Mouse (Mus musculus): ENCODE results near the gene Marc2. TPM values are rescaled to one million over a fixed set of nuclear protein-coding genes. Genes with fewer than 3 reads are reported as not detected.

Gene Marc2
- polyA plus RNA-seq, 1 experiment from 2014 or later: 97.3 TPM

- Histone ChIP-seq H3K27ac (replicated peaks) (no peak overlapping the region), H3K27me3 (peaks cover 4% of the 10 kb centered on the region; the same call in 1 of the 2 replicates), H3K4me2 (replicated peaks) (0 out of 2 replicates have a peak overlapping the region, but pooled peaks have one; percentile 21), H3K9ac (replicated peaks) (no peak overlapping the region), H3K9me3 (no peaks in the 10 kb centered on the region), H3K4me3 (no peak overlapping the region), H3K4me1 (peaks cover 18% of the 10 kb centered on the region), H3K36me3 (0 out of 2 replicates have a peak, but pooled peaks cover 6% of the 10 kb centered on the region)
- ATAC-seq (ENCODE audit: low FRiP score, low read depth): no peak
- WGBS: 25% methylated on average over 11 of the region's 11 CpGs
Measured at GRCm38 (mm10) chr1:184825093-184825492, 21.2 kb downstream of the Marc2 start.

- no peak overlapping the region for H3K9ac ChIP-seq (replicated peaks)
- ATAC-seq (ENCODE audit: low FRiP score, low read depth): peak; percentile 78
- H3K4me1 ChIP-seq: peaks cover 18% of the 10 kb centered on the region
- WGBS: 4% methylated on average over 12 of the region's 12 CpGs
- H3K4me2 ChIP-seq (replicated peaks): peak overlapping the region; percentile 21; the same call in 1 of the 2 replicates
- H3K27ac ChIP-seq (replicated peaks): no peak overlapping the region
- no peak overlapping the region for H3K4me3 ChIP-seq
- no peaks in the 10 kb centered on the region for H3K36me3 ChIP-seq
- peaks cover 4% of the 10 kb centered on the region; the same call in 1 of the 2 replicates for H3K27me3 ChIP-seq
- H3K9me3 ChIP-seq: no peaks in the 10 kb centered on the region
Measured at GRCm38 (mm10) chr1:184824439-184824851, 21.8 kb downstream of the Marc2 start.

- WGBS: 12% methylated on average over 11 of the region's 11 CpGs
- no peak overlapping the region for H3K4me3 ChIP-seq
Measured at GRCm38 (mm10) chr1:184822678-184823077, 23.6 kb downstream of the Marc2 start.

GRCm38 (mm10) chr1:184817768-184818167 is 28.5 kb downstream of the Marc2 start:
- Histone ChIP-seq H3K27me3 (no peaks in the 10 kb centered on the region), H3K4me1 (0 out of 2 replicates have a peak, but pooled peaks cover 3% of the 10 kb centered on the region), H3K9me3 (no peaks in the 10 kb centered on the region), H3K9ac (replicated peaks) (no peak overlapping the region), H3K27ac (replicated peaks) (no peak overlapping the region), H3K36me3 (peaks cover 16% of the 10 kb centered on the region; the same call in 1 of the 2 replicates), H3K4me2 (replicated peaks) (no peak overlapping the region), H3K4me3 (no peak overlapping the region)
- 86% methylated on average over 6 of the region's 6 CpGs for WGBS
- ATAC-seq (ENCODE audit: low FRiP score, low read depth): no peak

More at GRCm38 (mm10) chr1:184822678-184823077, 23.6 kb downstream of the Marc2 start:
- Histone ChIP-seq H3K4me2 (replicated peaks) (peak overlapping the region; percentile 34), H3K27ac (replicated peaks) (no peak overlapping the region), H3K27me3 (peaks cover 4% of the 10 kb centered on the region; the same call in 1 of the 2 replicates), H3K4me1 (peaks cover 18% of the 10 kb centered on the region), H3K9ac (replicated peaks) (no peak overlapping the region), H3K36me3 (peaks cover 14% of the 10 kb centered on the region; the same call in 1 of the 2 replicates), H3K9me3 (no peaks in the 10 kb centered on the region)
- ATAC-seq (ENCODE audit: low FRiP score, low read depth): no peak

- H3K27ac ChIP-seq (replicated peaks): no peak overlapping the region
- H3K9me3 ChIP-seq: no peaks in the 10 kb centered on the region
- ATAC-seq (ENCODE audit: low FRiP score, low read depth): no peak
- no peak overlapping the region for H3K4me2 ChIP-seq (replicated peaks)
- no peaks in the 10 kb centered on the region for H3K36me3 ChIP-seq
- H3K4me3 ChIP-seq: no peak overlapping the region
- H3K4me1 ChIP-seq: peaks cover 11% of the 10 kb centered on the region
- WGBS: 80% methylated on average over 8 of the region's 8 CpGs
- peaks cover 39% of the 10 kb centered on the region for H3K27me3 ChIP-seq
- H3K9ac ChIP-seq (replicated peaks): no peak overlapping the region
Measured at GRCm38 (mm10) chr1:184811716-184812250, 34.5 kb downstream of the Marc2 start.

- H3K27ac ChIP-seq (replicated peaks): no peak within 1 kb of the TSS
- peaks cover 11% of the 10 kb centered on the region for H3K4me1 ChIP-seq
- peak within 1 kb of the TSS; percentile 39 for H3K4me3 ChIP-seq
- no peaks in the 10 kb centered on the region for H3K36me3 ChIP-seq
- 7% methylated on average over 51 of the region's 52 CpGs for WGBS
- no peak within 1 kb of the TSS for H3K9ac ChIP-seq (replicated peaks)
- no peaks in the 10 kb centered on the region for H3K9me3 ChIP-seq
- peaks cover 39% of the 10 kb centered on the region for H3K27me3 ChIP-seq
- peak within 1 kb of the TSS; percentile 66 for H3K4me2 ChIP-seq (replicated peaks)
- ATAC-seq (ENCODE audit: low FRiP score, low read depth): no peak
Measured at GRCm38 (mm10) chr1:184810780-184811575, 35.3 kb downstream of the Marc2 start, which contains the start of gene Marc1. Marc1 (minus strand) TSS chr1:184811313.

- Histone ChIP-seq H3K27ac (replicated peaks) (no peak overlapping the region), H3K4me1 (peaks cover 11% of the 10 kb centered on the region), H3K4me3 (no peak overlapping the region), H3K36me3 (no peaks in the 10 kb centered on the region), H3K4me2 (replicated peaks) (no peak overlapping the region), H3K9ac (replicated peaks) (no peak overlapping the region), H3K27me3 (peaks cover 39% of the 10 kb centered on the region), H3K9me3 (no peaks in the 10 kb centered on the region)
- 83% methylated on average over 6 of the region's 6 CpGs for WGBS
- no peak for ATAC-seq (ENCODE audit: low FRiP score, low read depth)
Measured at GRCm38 (mm10) chr1:184809578-184810001, 36.7 kb downstream of the Marc2 start.

- ATAC-seq (ENCODE audit: low FRiP score, low read depth): no peak
- Histone ChIP-seq H3K9me3 (no peaks in the 10 kb centered on the region), H3K36me3 (no peaks in the 10 kb centered on the region), H3K4me2 (replicated peaks) (no peak overlapping the region), H3K27ac (replicated peaks) (no peak overlapping the region), H3K4me1 (peaks cover 11% of the 10 kb centered on the region), H3K27me3 (peaks cover 39% of the 10 kb centered on the region), H3K4me3 (no peak overlapping the region), H3K9ac (replicated peaks) (no peak overlapping the region)
- 90% methylated on average over 17 of the region's 17 CpGs for WGBS
Measured at GRCm38 (mm10) chr1:184808418-184809012, 37.7 kb downstream of the Marc2 start.

- ATAC-seq (ENCODE audit: low FRiP score, low read depth): no peak
- Histone ChIP-seq H3K4me3 (no peak overlapping the region), H3K27me3 (peaks cover 39% of the 10 kb centered on the region), H3K36me3 (no peaks in the 10 kb centered on the region), H3K27ac (replicated peaks) (no peak overlapping the region), H3K9ac (replicated peaks) (no peak overlapping the region), H3K4me2 (replicated peaks) (no peak overlapping the region), H3K4me1 (peaks cover 11% of the 10 kb centered on the region), H3K9me3 (no peaks in the 10 kb centered on the region)
- 73% methylated on average over 15 of the region's 15 CpGs for WGBS
Measured at GRCm38 (mm10) chr1:184807627-184808417, 38.4 kb downstream of the Marc2 start.

GRCm38 (mm10) chr1:184807123-184807522 is 39.1 kb downstream of the Marc2 start:
- ATAC-seq (ENCODE audit: low FRiP score, low read depth): no peak
- Histone ChIP-seq H3K9me3 (no peaks in the 10 kb centered on the region), H3K4me3 (no peak overlapping the region), H3K27me3 (peaks cover 34% of the 10 kb centered on the region), H3K9ac (replicated peaks) (no peak overlapping the region), H3K4me1 (peaks cover 11% of the 10 kb centered on the region), H3K27ac (replicated peaks) (no peak overlapping the region), H3K36me3 (no peaks in the 10 kb centered on the region), H3K4me2 (replicated peaks) (no peak overlapping the region)
- WGBS: 81% methylated on average over 7 of the region's 7 CpGs

- peaks cover 22% of the 10 kb centered on the region for H3K27me3 ChIP-seq
Measured at GRCm38 (mm10) chr1:184805749-184806148, 40.5 kb downstream of the Marc2 start.

More at GRCm38 (mm10) chr1:184805749-184806148, 40.5 kb downstream of the Marc2 start:
- H3K36me3 ChIP-seq: no peaks in the 10 kb centered on the region
- H3K27ac ChIP-seq (replicated peaks): no peak overlapping the region
- peaks cover 5% of the 10 kb centered on the region for H3K4me1 ChIP-seq
- no peak overlapping the region for H3K4me3 ChIP-seq
- no peak overlapping the region for H3K9ac ChIP-seq (replicated peaks)
- H3K9me3 ChIP-seq: peaks cover 4% of the 10 kb centered on the region; the same call in 1 of the 2 replicates
- 94% methylated on average over 4 of the region's 4 CpGs for WGBS
- no peak for ATAC-seq (ENCODE audit: low FRiP score, low read depth)
- H3K4me2 ChIP-seq (replicated peaks): no peak overlapping the region
